Mouse (Mus musculus) adrenal gland, adult 10 weeks (tissue): ENCODE measurements around the gene Zfp654. TPM values are rescaled to one million over a fixed set of nuclear protein-coding genes. Genes with fewer than 3 reads are reported as not detected.

Experiments
- polyA plus RNA-seq: library from polyadenylated mRNA; stranded (reverse); fragments of 350-450 nt; fragmentation: Illumina TruSeq; extraction: RNeasy Lipid Tissue Mini Kit (QIAGEN cat#74804); gene quantifications from one replicate; pipeline ENCODE4 v1.2.3, GENCODE M21; 2014; ENCODE audit warnings: low read depth, low replicate concordance

Zfp654 gene
- 120 TPM for polyA plus RNA-seq

GRCm38 (mm10) chr16:64851563-64852362 lies at the start of gene Zfp654, which contains the start of gene Cggbp1:
Zfp654 (minus strand) TSS chr16:64851652.
Cggbp1 (plus strand) TSS chr16:64851996.

GRCm38 (mm10) chr16:64770521-64771430 lies 80.7 kb downstream of the Zfp654 start, which contains the start of gene 4930453N24Rik:
4930453N24Rik (minus strand) TSS chr16:64771161.

Other genes with a start within 250 kb of the Zfp654 start
- not detected for gene Csnka2ip, start 249.2 kb downstream of the Zfp654 start, polyA plus RNA-seq
- gene 4930453N24Rik, start 80.5 kb downstream of the Zfp654 start, polyA plus RNA-seq = 147 TPM
- 365 TPM for gene Cggbp1, start 344 bp upstream of the Zfp654 start, polyA plus RNA-seq